Mouse (Mus musculus) myocyte (in vitro differentiated cells): ENCODE measurements around the gene Zfyve26.

Experiments used
- CEBPB ChIP-seq: IDR thresholded peaks from 2 replicates; pipeline ENCODE4 v1.6.1; 2011; ENCODE audit warnings: mild to moderate bottlenecking, moderate library complexity; ENCODE audit not compliant: poor library complexity, insufficient read depth, severe bottlenecking
- E2F4 ChIP-seq: IDR thresholded peaks from one replicate; pipeline ENCODE4 v1.6.1; 2011; ENCODE audit warnings: mild to moderate bottlenecking, control low read depth, moderate library complexity; ENCODE audit not compliant: insufficient read depth
- MAX ChIP-seq: IDR thresholded peaks from one replicate; pipeline ENCODE4 v1.6.1; 2011; ENCODE audit warnings: low read depth, mild to moderate bottlenecking, control low read depth
- MYOG ChIP-seq, 3 experiments: IDR thresholded peaks; one replicate each; pipeline ENCODE4 v1.6.1; 2011; ENCODE audit warnings: control low read depth in 2 of 3, low read depth in 2 of 3, mild to moderate bottlenecking in 2 of 3; ENCODE audit not compliant: insufficient read length in 2 of 3, control insufficient read depth in 1 of 3, insufficient read depth in 1 of 3
- POLR2A ChIP-seq: IDR thresholded peaks from one replicate; pipeline ENCODE4 v1.6.1; 2011; ENCODE audit warnings: low read depth, mild to moderate bottlenecking, control low read depth, moderate library complexity; ENCODE audit not compliant: insufficient read length
- POLR2AphosphoS2 ChIP-seq: IDR thresholded peaks from one replicate; pipeline ENCODE4 v1.6.1; 2011; ENCODE audit warnings: low read depth, control low read depth; ENCODE audit not compliant: insufficient read length
- TCF12 ChIP-seq: IDR thresholded peaks from one replicate; pipeline ENCODE4 v1.6.1; 2011; ENCODE audit warnings: mild to moderate bottlenecking, control low read depth; ENCODE audit not compliant: poor library complexity, insufficient read depth, severe bottlenecking
- USF1 ChIP-seq: IDR thresholded peaks from one replicate; pipeline ENCODE4 v1.6.1; 2011; ENCODE audit warnings: low read depth, mild to moderate bottlenecking, control low read depth, moderate library complexity

- TF ChIP-seq POLR2A (no peak), MAX (no peak), TCF12 (no peak), POLR2AphosphoS2 (no peak), USF1 (no peak), MYOG (IDR thresholded peaks at IDR 0.05; ENCODE audit: control insufficient read depth in 1 of 3, insufficient read depth in 1 of 3, insufficient read length in 2 of 3, low read depth in 2 of 3) (no peak), E2F4 (no peak), CEBPB (no peak)
Measured at GRCm38 (mm10) chr12:79241985-79242384, 54.1 kb downstream of the Zfyve26 start.
